Mouse (Mus musculus) forebrain, embryonic 13.5 days (tissue): ENCODE data around the gene Tnfrsf9. TPM values are rescaled to one million over a fixed set of nuclear protein-coding genes. Genes with fewer than 3 reads are reported as not detected.
A peak's percentile ranks its signal among the peaks of the same experiment; 100 is the strongest.
"Not testable (repeated sequence)": the region's sequence is repeated elsewhere in the genome, so short reads cannot be mapped to it uniquely, and the experiment has no call there.

Experiments used
- ATAC-seq: fragments of 200-750 bp; cut with Nextera tagmentation; 2 replicates; pipeline ENCODE4 v1.8.0; 2017
- H3K27ac ChIP-seq: fragments of 300-500 bp; sonication (generic); 2 replicates; pipeline ENCODE4 v1.5.1; 2015; ENCODE audit warnings: inconsistent platforms, mild to moderate bottlenecking, moderate library complexity
- H3K27me3 ChIP-seq: fragments of 300-500 bp; sonication (generic); 2 replicates; pipeline ENCODE4 v1.6.1; 2015; ENCODE audit warnings: mild to moderate bottlenecking, inconsistent platforms
- H3K36me3 ChIP-seq: fragments of 300-500 bp; sonication (generic); 2 replicates; pipeline ENCODE4 v1.6.1; 2015; ENCODE audit warnings: mild to moderate bottlenecking, inconsistent platforms; ENCODE audit not compliant: poor library complexity, severe bottlenecking
- H3K4me1 ChIP-seq: fragments of 300-500 bp; sonication (generic); 2 replicates; pipeline ENCODE4 v1.6.1; 2015; ENCODE audit warnings: inconsistent platforms
- H3K4me2 ChIP-seq: fragments of 300-500 bp; sonication (generic); 2 replicates; pipeline ENCODE4 v1.6.1; 2015; ENCODE audit warnings: inconsistent platforms, mild to moderate bottlenecking, moderate library complexity
- H3K4me3 ChIP-seq: fragments of 300-500 bp; sonication (generic); 2 replicates; pipeline ENCODE4 v1.5.1; 2015; ENCODE audit warnings: mild to moderate bottlenecking, inconsistent platforms
- H3K9ac ChIP-seq: fragments of 300-500 bp; sonication (generic); 2 replicates; pipeline ENCODE4 v1.6.1; 2015; ENCODE audit warnings: mild to moderate bottlenecking, inconsistent platforms
- H3K9me3 ChIP-seq: fragments of 300-500 bp; sonication (generic); replicated peaks from 2 replicates; pipeline ENCODE4 v1.6.1; 2016; ENCODE audit warnings: inconsistent platforms
- WGBS: fragments of 180-500 bp; shearing (Covaris S2); methylation state at CpG from one replicate; pipeline ENCODE4 v1.1.7; 2015; 5-methylcytosine and 5-hydroxymethylcytosine counted together
- polyA plus RNA-seq: library from polyadenylated mRNA; unstranded; fragments of >200 nt; fragmentation: Nextera tagmentation; extraction: Ambion mirVana; gene quantifications from 2 replicates; pipeline ENCODE4 v1.2.1, GENCODE M21; 2015

Gene Tnfrsf9
- polyA plus RNA-seq = 0.13 and 0.16 TPM in 2 replicates

DNA sequence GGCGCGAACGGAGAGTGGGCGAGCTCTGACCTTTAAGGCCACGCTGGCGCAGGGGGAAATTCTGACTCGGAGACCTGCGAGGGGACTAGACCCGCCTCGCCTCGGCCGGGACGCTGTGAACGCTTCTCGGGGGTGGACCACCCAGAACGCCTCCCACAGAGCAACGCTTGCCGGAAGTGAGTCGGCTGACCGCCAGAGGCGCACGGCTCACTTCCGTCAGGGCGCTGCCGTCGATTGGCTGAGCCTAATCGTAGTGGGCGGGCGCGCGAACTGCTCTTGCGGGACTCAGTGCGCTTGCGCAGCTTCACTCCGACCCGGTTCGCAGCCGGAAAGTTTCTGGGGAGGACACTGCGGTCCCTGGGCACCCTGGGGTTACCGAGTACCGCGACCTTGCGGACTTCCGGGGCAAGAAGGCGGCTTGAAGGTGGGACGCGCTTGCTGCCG, at the start of gene Tnfrsf9, which contains the start of gene Park7:
TSS of gene Tnfrsf9 (plus strand) at position 273 of the 444 bp plus-strand sequence.
TSS of gene Park7 (minus strand) at position 148 of the 444 bp plus-strand sequence.
- H3K9ac ChIP-seq = peak within 1 kb of the TSS; percentile 82
- H3K4me2 ChIP-seq = peak within 1 kb of the TSS; percentile 74
- ATAC-seq = peak; percentile 88
- H3K27me3 ChIP-seq = no peaks in the 10 kb centered on the region
- peaks cover 18% of the 10 kb centered on the region for H3K4me1 ChIP-seq
- peak within 1 kb of the TSS; percentile 69 for H3K4me3 ChIP-seq
- H3K9me3 ChIP-seq = no peaks in the 10 kb centered on the region
- peak within 1 kb of the TSS; percentile 78 for H3K27ac ChIP-seq
- no peaks in the 10 kb centered on the region for H3K36me3 ChIP-seq
- WGBS = under 1% methylated on average over 47 of the region's 48 CpGs

DNA sequence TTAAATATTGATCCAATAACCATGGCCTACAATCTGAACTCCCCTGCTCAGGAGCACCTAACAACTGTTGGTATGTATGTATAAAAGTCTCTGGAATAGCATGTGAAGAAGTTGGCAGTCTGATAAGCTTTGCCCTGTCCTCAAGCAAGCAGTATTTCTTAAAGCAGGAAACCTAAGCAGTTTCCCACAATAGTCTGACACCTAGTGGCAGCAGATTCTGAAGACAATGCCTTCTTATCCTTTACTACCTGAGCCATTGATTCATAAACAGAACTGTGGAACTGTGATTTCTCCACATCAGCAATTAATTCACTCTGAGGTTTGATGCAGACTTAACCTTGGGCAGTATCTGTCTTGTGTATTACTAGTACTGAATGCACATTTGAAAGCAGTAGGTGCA, 49.0 kb upstream of the Tnfrsf9 start:
- no peak overlapping the region for H3K9ac ChIP-seq
- H3K4me1 ChIP-seq = no peaks in the 10 kb centered on the region
- no peak for ATAC-seq
- no peak overlapping the region for H3K4me2 ChIP-seq
- H3K27ac ChIP-seq = no peak overlapping the region
- no peak overlapping the region for H3K4me3 ChIP-seq
- H3K9me3 ChIP-seq = no peaks in the 10 kb centered on the region
- no peaks in the 10 kb centered on the region for H3K27me3 ChIP-seq
- H3K36me3 ChIP-seq = peaks cover 24% of the 10 kb centered on the region

- Histone ChIP-seq H3K9me3 (no peaks in the 10 kb centered on the region), H3K36me3 (peaks cover 24% of the 10 kb centered on the region), H3K27ac (no peak overlapping the region), H3K4me1 (peaks cover 2% of the 10 kb centered on the region), H3K9ac (no peak overlapping the region), H3K4me2 (no peak overlapping the region), H3K4me3 (no peak overlapping the region), H3K27me3 (no peaks in the 10 kb centered on the region)
- WGBS = 93% methylated on average over 11 of the region's 11 CpGs
- no peak for ATAC-seq
These were observed 48.3 kb upstream of the Tnfrsf9 start for GRCm38 (mm10) chr4:150866069-150866468.

DNA sequence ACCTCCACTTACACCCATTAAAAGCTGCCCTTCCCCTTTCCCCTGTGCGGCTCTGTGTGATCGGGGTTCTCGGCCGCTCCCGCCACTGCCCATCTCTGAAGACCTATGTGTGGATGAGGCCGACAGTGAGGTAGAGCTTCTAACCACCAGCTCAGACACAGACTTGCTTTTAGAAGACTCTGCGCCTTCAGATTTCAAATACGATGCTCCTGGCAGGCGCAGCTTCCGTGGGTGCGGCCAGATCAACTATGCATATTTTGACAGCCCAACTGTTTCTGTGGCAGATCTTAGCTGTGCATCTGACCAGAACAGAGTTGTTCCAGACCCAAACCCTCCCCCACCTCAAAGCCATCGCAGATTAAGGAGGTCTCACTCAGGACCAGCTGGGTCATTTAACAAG, 47.9 kb upstream of the Tnfrsf9 start:
- Histone ChIP-seq H3K27me3 (no peaks in the 10 kb centered on the region), H3K9me3 (no peaks in the 10 kb centered on the region), H3K4me3 (no peak overlapping the region), H3K4me1 (peaks cover 6% of the 10 kb centered on the region), H3K9ac (no peak overlapping the region), H3K36me3 (peaks cover 24% of the 10 kb centered on the region), H3K4me2 (no peak overlapping the region), H3K27ac (no peak overlapping the region)
- no peak for ATAC-seq
- WGBS = 94% methylated on average over 11 of the region's 12 CpGs

DNA sequence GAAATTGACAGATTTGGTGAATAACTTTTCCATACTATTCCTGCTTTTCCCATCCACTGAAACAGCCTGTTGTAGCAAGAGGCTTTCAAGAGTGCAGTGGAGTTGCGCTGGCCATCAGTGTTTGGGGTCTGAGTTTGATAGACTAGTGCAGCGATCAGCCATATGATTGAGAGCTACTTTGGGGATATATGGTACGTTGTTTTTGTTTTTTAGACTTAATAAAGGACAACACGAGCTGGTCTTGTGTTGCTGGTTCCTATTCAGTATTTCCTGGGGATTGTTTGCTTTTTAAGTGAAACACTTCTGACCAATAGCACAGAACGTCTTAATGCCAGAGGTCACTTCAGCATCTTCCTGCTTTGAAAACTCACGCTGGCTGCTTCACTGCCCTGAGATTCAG, 46.2 kb upstream of the Tnfrsf9 start:
- 87% methylated on average over 6 of the region's 6 CpGs for WGBS
- Histone ChIP-seq H3K4me3 (no peak overlapping the region), H3K27ac (no peak overlapping the region), H3K4me1 (peaks cover 16% of the 10 kb centered on the region), H3K4me2 (no peak overlapping the region), H3K27me3 (no peaks in the 10 kb centered on the region), H3K9me3 (no peaks in the 10 kb centered on the region), H3K9ac (no peak overlapping the region), H3K36me3 (peaks cover 24% of the 10 kb centered on the region)
- no peak for ATAC-seq

DNA sequence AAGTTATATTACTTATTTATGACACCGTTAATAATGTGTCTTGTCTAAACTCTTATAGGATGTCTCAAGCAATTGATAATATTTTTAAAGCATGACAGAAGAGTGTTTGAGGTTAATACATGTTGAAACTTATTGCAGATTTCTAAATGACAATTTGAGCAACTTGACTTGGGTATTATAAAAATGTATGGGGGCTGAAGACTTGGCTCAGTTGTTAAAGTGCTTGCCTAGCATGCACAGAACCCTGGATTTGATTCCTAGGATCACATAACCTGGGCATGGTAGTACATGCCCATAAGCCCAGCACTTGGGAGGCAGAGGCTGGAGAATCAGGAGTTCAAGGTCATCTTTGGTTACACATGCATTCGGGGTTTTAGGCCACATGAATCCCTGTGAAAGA, 45.5 kb upstream of the Tnfrsf9 start:
- H3K27ac ChIP-seq = no peak overlapping the region
- H3K4me1 ChIP-seq = peaks cover 16% of the 10 kb centered on the region
- H3K36me3 ChIP-seq = peaks cover 24% of the 10 kb centered on the region
- no peak overlapping the region for H3K9ac ChIP-seq
- H3K4me3 ChIP-seq = no peak overlapping the region
- no peak for ATAC-seq
- H3K27me3 ChIP-seq = no peaks in the 10 kb centered on the region
- H3K9me3 ChIP-seq = no peaks in the 10 kb centered on the region
- 93% methylated on average over 2 of the region's 2 CpGs for WGBS
- H3K4me2 ChIP-seq = no peak overlapping the region

GRCm38 (mm10) chr4:150869276-150870197, 44.8 kb upstream of the Tnfrsf9 start:
- Histone ChIP-seq H3K4me3 (no peak overlapping the region), H3K27me3 (no peaks in the 10 kb centered on the region), H3K4me2 (no peak overlapping the region), H3K4me1 (peaks cover 16% of the 10 kb centered on the region), H3K9me3 (no peaks in the 10 kb centered on the region), H3K36me3 (peaks cover 24% of the 10 kb centered on the region), H3K9ac (no peak overlapping the region), H3K27ac (no peak overlapping the region)
- WGBS = 75% methylated on average over 17 of the region's 17 CpGs
- ATAC-seq = no peak

GRCm38 (mm10) chr4:150870963-150871391, 43.4 kb upstream of the Tnfrsf9 start:
- H3K4me2 ChIP-seq = no peak overlapping the region
- H3K36me3 ChIP-seq = peaks cover 21% of the 10 kb centered on the region
- no peak overlapping the region for H3K4me3 ChIP-seq
- H3K27ac ChIP-seq = no peak overlapping the region
- H3K9ac ChIP-seq = no peak overlapping the region
- no peak for ATAC-seq
- 86% methylated on average over 13 of the region's 13 CpGs for WGBS
- H3K9me3 ChIP-seq = no peaks in the 10 kb centered on the region
- H3K4me1 ChIP-seq = peaks cover 16% of the 10 kb centered on the region
- no peaks in the 10 kb centered on the region for H3K27me3 ChIP-seq

- no peak overlapping the region for H3K9ac ChIP-seq
- 27% methylated on average over 10 of the region's 10 CpGs for WGBS
These were observed 42.8 kb upstream of the Tnfrsf9 start for GRCm38 (mm10) chr4:150871392-150872138.

DNA sequence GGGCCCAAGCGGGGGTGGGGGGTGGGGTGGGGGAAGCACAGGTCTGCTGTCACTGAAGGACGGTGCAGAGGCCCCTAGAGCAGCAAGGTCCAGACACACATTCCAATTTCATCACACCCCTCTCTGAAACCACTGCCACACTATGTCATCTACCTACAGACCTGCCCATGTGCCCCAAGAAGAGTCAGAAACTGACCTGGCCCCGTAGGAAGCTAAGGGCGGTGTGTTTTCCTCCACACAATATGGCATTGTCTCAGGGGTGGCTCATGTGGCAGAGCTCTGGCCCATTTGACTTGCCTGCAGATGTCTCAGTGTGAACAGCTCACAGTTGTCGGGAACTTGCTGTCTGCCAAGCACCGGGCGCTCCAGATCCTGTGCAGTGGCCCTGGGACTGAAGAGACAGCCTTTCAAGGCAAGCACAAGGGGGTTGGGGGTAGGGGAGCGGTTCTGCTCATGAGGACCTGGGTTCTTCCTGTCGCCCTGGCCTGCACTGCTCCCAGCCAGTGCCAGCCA, 42.2 kb upstream of the Tnfrsf9 start:
- H3K9ac ChIP-seq = no peak overlapping the region
- H3K36me3 ChIP-seq = peaks cover 9% of the 10 kb centered on the region
- no peaks in the 10 kb centered on the region for H3K9me3 ChIP-seq
- H3K27ac ChIP-seq = no peak overlapping the region; the same call in 1 of the 2 replicates
- 49% methylated on average over 9 of the region's 9 CpGs for WGBS
- no peak overlapping the region for H3K4me2 ChIP-seq
- H3K27me3 ChIP-seq = no peaks in the 10 kb centered on the region
- H3K4me3 ChIP-seq = no peak overlapping the region
- ATAC-seq = no peak
- peaks cover 16% of the 10 kb centered on the region for H3K4me1 ChIP-seq

More at GRCm38 (mm10) chr4:150871392-150872138, 42.8 kb upstream of the Tnfrsf9 start:
- Histone ChIP-seq H3K9me3 (no peaks in the 10 kb centered on the region), H3K27ac (no peak overlapping the region; the same call in 1 of the 2 replicates), H3K36me3 (peaks cover 15% of the 10 kb centered on the region), H3K4me2 (no peak overlapping the region), H3K4me3 (no peak overlapping the region), H3K4me1 (peaks cover 16% of the 10 kb centered on the region), H3K27me3 (no peaks in the 10 kb centered on the region)
- no peak for ATAC-seq

DNA sequence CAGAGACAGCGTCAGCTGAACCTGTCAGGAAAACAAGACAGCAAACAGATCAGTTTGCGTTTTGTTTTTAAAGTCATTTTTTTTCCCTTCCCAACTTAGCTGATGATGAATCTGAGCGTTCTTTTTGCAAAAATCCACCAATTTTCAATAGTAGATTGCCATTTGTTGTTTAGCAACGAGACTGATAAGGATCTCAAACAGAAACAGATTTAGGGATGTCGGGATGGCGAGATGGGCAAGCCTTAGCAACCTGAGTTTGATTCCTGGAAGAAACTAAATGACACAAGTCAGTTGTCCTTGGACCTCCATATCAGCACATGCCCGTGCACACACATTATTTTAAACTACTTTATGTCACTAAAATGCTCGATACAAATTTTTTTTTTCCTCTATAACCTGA, 41.7 kb upstream of the Tnfrsf9 start:
- peaks cover 16% of the 10 kb centered on the region for H3K4me1 ChIP-seq
- H3K36me3 ChIP-seq = 0 out of 2 replicates have a peak, but pooled peaks cover 4% of the 10 kb centered on the region
- WGBS = 83% methylated on average over 8 of the region's 8 CpGs
- no peak overlapping the region for H3K9ac ChIP-seq
- ATAC-seq = no peak
- no peak overlapping the region for H3K4me2 ChIP-seq
- H3K27ac ChIP-seq = no peak overlapping the region
- H3K9me3 ChIP-seq = no peaks in the 10 kb centered on the region
- no peaks in the 10 kb centered on the region for H3K27me3 ChIP-seq
- no peak overlapping the region for H3K4me3 ChIP-seq

DNA sequence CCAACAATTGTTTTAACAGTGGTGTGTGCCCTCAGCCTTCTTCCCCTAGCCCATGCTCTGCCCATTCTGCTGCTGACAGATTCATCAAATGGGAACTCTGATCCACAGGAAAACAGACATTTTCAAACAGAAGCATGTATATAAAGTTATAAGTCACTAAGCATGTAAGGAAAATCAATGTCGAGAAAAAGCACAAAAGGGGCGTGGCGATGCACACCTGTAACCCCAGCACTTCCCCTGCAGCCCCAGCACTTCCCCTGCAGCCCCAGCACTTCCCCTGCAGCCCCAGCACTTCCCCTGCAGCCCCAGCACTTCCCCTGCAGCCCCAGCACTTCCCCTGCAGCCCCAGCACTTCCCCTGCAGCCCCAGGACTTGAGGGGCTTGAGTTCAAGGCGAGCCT, 39.9 kb upstream of the Tnfrsf9 start:
- H3K36me3 ChIP-seq, H3K27ac ChIP-seq, H3K9ac ChIP-seq, H3K4me3 ChIP-seq, ATAC-seq, H3K27me3 ChIP-seq, H3K4me2 ChIP-seq: not testable (repeated sequence)
- Histone ChIP-seq H3K9me3 (peaks cover 14% of the 10 kb centered on the region), H3K4me1 (peaks cover 16% of the 10 kb centered on the region)
- 75% methylated on average over 4 of the region's 4 CpGs for WGBS
